ENCODE assay signal across 24 mouse cellular contexts in the genomic region with DNA sequence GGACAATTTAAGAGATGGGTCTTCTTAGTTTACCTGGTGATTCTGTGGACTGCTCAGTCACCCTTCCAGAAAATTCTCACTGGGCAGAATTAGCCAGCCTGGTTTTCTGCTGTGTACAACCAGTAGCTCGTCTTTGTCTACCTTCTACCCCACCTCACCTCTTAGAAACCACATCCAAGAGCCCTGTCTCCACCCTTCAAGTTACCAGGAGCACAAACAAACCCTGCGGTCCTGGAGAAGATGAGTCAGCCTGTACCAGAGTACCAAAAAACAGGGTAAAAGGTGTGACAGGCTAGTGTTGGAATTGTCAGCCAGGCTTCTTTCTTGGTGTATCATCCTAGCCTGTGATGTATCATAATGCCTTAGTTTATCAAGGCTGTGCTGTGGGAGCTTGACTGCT. TPM values are rescaled to one million over a fixed set of nuclear protein-coding genes. Genes with fewer than 3 reads are reported as not detected.
DNase-seq lines count a peak whose midpoint lies in the region; ATAC-seq and TF ChIP-seq lines count a peak whose summit lies in the region.
"Had no signal": no experiment of that assay in that cellular context is flagged by ENCODE, and none has a peak within 500 bp of the region (broad histone marks: within the 10 kb centered on the region; RNA-seq: fewer than 3 reads in every experiment).

No protein-coding gene starts in this region.

- 87% methylated on average over 2 of the region's 2 CpGs for WGBS in hindbrain, postnatal 0 days

- H3K4me2 ChIP-seq in hindbrain, postnatal 0 days (ENCODE audit: low read depth, low read length), result no peak overlapping the region
- H3K4me2 ChIP-seq: embryonic facial prominence, embryonic 13.5 days; heart, embryonic 12.5 days; intestine, embryonic 15.5 days had no signal

- TF ChIP-seq CTCF in hindbrain, postnatal 0 days (IDR thresholded peaks at IDR 0.05; ENCODE audit: low read depth), result no peak

- no peak overlapping the region for H3K27ac ChIP-seq in hindbrain, postnatal 0 days
- H3K27ac ChIP-seq: embryonic facial prominence, embryonic 13.5 days; intestine, embryonic 15.5 days had no signal

- H3K4me1 ChIP-seq in hindbrain, postnatal 0 days (ENCODE audit: insufficient read depth, low read length), result no peaks in the 10 kb centered on the region

- H3K4me3 ChIP-seq in hindbrain, postnatal 0 days (ENCODE audit: low read length), result no peak overlapping the region
- H3K4me3 ChIP-seq: embryonic facial prominence, embryonic 13.5 days; heart, embryonic 12.5 days; intestine, embryonic 15.5 days had no signal

- no peaks in the 10 kb centered on the region for H3K9me3 ChIP-seq in hindbrain, postnatal 0 days (ENCODE audit: low read length)
- H3K9me3 ChIP-seq: embryonic facial prominence, embryonic 13.5 days; G1E; hindbrain, embryonic 15.5 days; intestine, embryonic 15.5 days had no signal

- ATAC-seq in hindbrain, postnatal 0 days, result no peak
- ATAC-seq: forebrain, embryonic 14.5 days; intestine, embryonic 15.5 days had no signal

- H3K36me3 ChIP-seq in hindbrain, postnatal 0 days (ENCODE audit: insufficient read depth, low read length), result no peaks in the 10 kb centered on the region
- H3K36me3 ChIP-seq: embryonic facial prominence, embryonic 13.5 days; heart, embryonic 12.5 days; hindbrain, embryonic 15.5 days; intestine, embryonic 15.5 days had no signal

- no peaks in the 10 kb centered on the region for H3K27me3 ChIP-seq in hindbrain, postnatal 0 days (ENCODE audit: insufficient read depth, low read length)
- H3K27me3 ChIP-seq: embryonic facial prominence, embryonic 13.5 days; heart, embryonic 12.5 days; hindbrain, embryonic 15.5 days; intestine, embryonic 15.5 days had no signal

- no peak overlapping the region for H3K9ac ChIP-seq in hindbrain, postnatal 0 days (replicated peaks; ENCODE audit: low read length)
- H3K9ac ChIP-seq: embryonic facial prominence, embryonic 13.5 days; heart, embryonic 12.5 days; intestine, embryonic 15.5 days had no signal

- peak; percentile 27 for DNase-seq in thymus, postnatal 0 days (ENCODE audit: low spot score)
- DNase-seq in thymus, postnatal 36 days, result no peak
- DNase-seq in CD8-positive naive resting alpha-beta T cell, adult 2 months (ENCODE audit: low read depth in 2 of 2, low spot score in 2 of 2), result peak; percentile 44 to 63
- peak; percentile 81 for DNase-seq in induced T-regulatory cell, adult 2 months (ENCODE audit: low read depth)
- no peak for DNase-seq in urinary bladder, postnatal 4 days (ENCODE audit: low spot score in 2 of 2)
- no peak for DNase-seq in hindbrain, postnatal 0 days (ENCODE audit: low spot score)
- no peak for DNase-seq in urinary bladder, postnatal 36 days (ENCODE audit: low spot score in 2 of 2)
- DNase-seq: adrenal gland, postnatal 14 days; cerebellum, adult 18-20 months; cerebellum, adult 9-11 months; cerebellum, postnatal 36 days; heart, adult 18-20 months; kidney, adult 9 months had no signal

RNA-seq across cellular contexts. Expression of a gene that starts 6.0 kb away (rescaled TPM):
- not detected in 2 replicates for polyA plus RNA-seq in thymus, postnatal 0 days (2015; fragmentation: Nextera tagmentation; extraction: Ambion mirVana)
- total RNA-seq in hindbrain, postnatal 0 days (2014; rRNA removed), result not detected in 2 replicates
- 0.24 TPM in 1 of 2 replicates, not detected in the other for polyA plus RNA-seq in hindbrain, postnatal 0 days (2015; fragmentation: Nextera tagmentation; extraction: Ambion mirVana)
- total RNA-seq: adrenal gland, adult 18-20 months; adrenal gland, postnatal 14 days; G1E; gastrocnemius, adult 8-10 months; gastrocnemius, postnatal 4 days; heart, postnatal 25 days had no signal
- polyA plus RNA-seq: forebrain, embryonic 14.5 days; G1E; heart, embryonic 12.5 days; heart, embryonic 16.5 days had no signal

RNA-seq across cellular contexts. Expression of a gene that starts 29.9 kb away (rescaled TPM):
- polyA plus RNA-seq in thymus, postnatal 0 days (2015; fragmentation: Nextera tagmentation; extraction: Ambion mirVana), result 17.5 and 19.5 TPM in 2 replicates
- total RNA-seq in hindbrain, postnatal 0 days (2014; rRNA removed), result 7.0 and 10.1 TPM in 2 replicates
- polyA plus RNA-seq in hindbrain, postnatal 0 days (2015; fragmentation: Nextera tagmentation; extraction: Ambion mirVana), result 10.4 and 10.5 TPM in 2 replicates

RNA-seq across cellular contexts. Expression of a gene that starts 46.1 kb away (rescaled TPM):
- 124 and 132 TPM in 2 replicates for polyA plus RNA-seq in thymus, postnatal 0 days (2015; fragmentation: Nextera tagmentation; extraction: Ambion mirVana)
- total RNA-seq in hindbrain, postnatal 0 days (2014; rRNA removed), result 36.8 and 44.3 TPM in 2 replicates
- 101 and 115 TPM in 2 replicates for polyA plus RNA-seq in hindbrain, postnatal 0 days (2015; fragmentation: Nextera tagmentation; extraction: Ambion mirVana)

RNA-seq across cellular contexts. Expression of a gene that starts 52.1 kb away (rescaled TPM):
- polyA plus RNA-seq in thymus, postnatal 0 days (2015; fragmentation: Nextera tagmentation; extraction: Ambion mirVana), result 16.2 and 20.0 TPM in 2 replicates
- 48.1 and 69.1 TPM in 2 replicates for total RNA-seq in hindbrain, postnatal 0 days (2014; rRNA removed)
- 15.1 and 16.2 TPM in 2 replicates for polyA plus RNA-seq in hindbrain, postnatal 0 days (2015; fragmentation: Nextera tagmentation; extraction: Ambion mirVana)

Comparison
In these comparisons a context has a peak if more than half of its experiments do, and no peak if none do; other contexts are left out.
1. DNase-seq: peak in thymus, postnatal 0 days (single experiment), CD8-positive naive resting alpha-beta T cell, adult 2 months (2 of 2) and induced T-regulatory cell, adult 2 months (single experiment); none in thymus, postnatal 36 days (0 of 2), urinary bladder, postnatal 4 days (0 of 2), hindbrain, postnatal 0 days (single experiment) and urinary bladder, postnatal 36 days (0 of 2).